Mouse (Mus musculus) kidney, adult 2 months (tissue): ENCODE results near the gene Sult1a1. TPM values are rescaled to one million over a fixed set of nuclear protein-coding genes. Genes with fewer than 3 reads are reported as not detected.
A peak's percentile ranks its signal among the peaks of the same experiment; 100 is the strongest.

Experiments used
- DNase-seq: peaks from one replicate; pipeline ENCODE4 v3.0.0; 2021
- H3K27ac ChIP-seq: fragments of 200-500 bp; 2 replicates; pipeline ENCODE4 v1.5.1; 2012; ENCODE audit warnings: low read depth, low read length, control low read depth, inconsistent platforms; ENCODE audit not compliant: insufficient read depth
- H3K27me3 ChIP-seq: fragments of 200-500 bp; replicated peaks from 2 replicates; pipeline ENCODE4 v1.6.1; 2012; ENCODE audit warnings: mild to moderate bottlenecking, moderate library complexity, low read length, inconsistent platforms; ENCODE audit not compliant: control insufficient read depth, insufficient read depth
- H3K36me3 ChIP-seq: fragments of 200-500 bp; 2 replicates; pipeline ENCODE4 v1.6.1; 2012; ENCODE audit warnings: mild to moderate bottlenecking, moderate library complexity, low read length, inconsistent platforms; ENCODE audit not compliant: control insufficient read depth, insufficient read depth
- H3K4me1 ChIP-seq: fragments of 200-500 bp; 2 replicates; pipeline ENCODE4 v1.6.1; 2011; ENCODE audit warnings: low read length; ENCODE audit not compliant: control insufficient read depth, insufficient read depth
- H3K4me3 ChIP-seq: fragments of 200-500 bp; 2 replicates; pipeline ENCODE4 v1.5.1; 2011; ENCODE audit warnings: mild to moderate bottlenecking, low read depth, low read length, control low read depth; ENCODE audit not compliant: insufficient read depth
- CTCF ChIP-seq: fragments of 200-500 bp; conservative IDR thresholded peaks from 2 replicates; pipeline ENCODE4 v1.5.1; 2011; ENCODE audit warnings: low read depth, mild to moderate bottlenecking, control low read depth, low read length, moderate library complexity, mixed read lengths; ENCODE audit not compliant: insufficient read depth, insufficient read length
- POLR2A ChIP-seq: fragments of 200-500 bp; IDR thresholded peaks from one replicate; pipeline ENCODE4 v1.6.1; 2011; ENCODE audit warnings: low read depth, low read length, control low read depth
- WGBS: fragments of 180-500 bp; shearing (Covaris S2); methylation state at CpG from one replicate; pipeline ENCODE4 v1.1.7; 2018; 5-methylcytosine and 5-hydroxymethylcytosine counted together
- polyA plus RNA-seq: library from polyadenylated mRNA; depleted of rRNA; stranded (reverse); fragments of >200 nt; gene quantifications from 2 replicates; pipeline ENCODE4 v1.2.3, GENCODE M21; 2012; rRNA removed

Sult1a1 gene
- 29.0 and 30.1 TPM in 2 replicates for polyA plus RNA-seq

DNA sequence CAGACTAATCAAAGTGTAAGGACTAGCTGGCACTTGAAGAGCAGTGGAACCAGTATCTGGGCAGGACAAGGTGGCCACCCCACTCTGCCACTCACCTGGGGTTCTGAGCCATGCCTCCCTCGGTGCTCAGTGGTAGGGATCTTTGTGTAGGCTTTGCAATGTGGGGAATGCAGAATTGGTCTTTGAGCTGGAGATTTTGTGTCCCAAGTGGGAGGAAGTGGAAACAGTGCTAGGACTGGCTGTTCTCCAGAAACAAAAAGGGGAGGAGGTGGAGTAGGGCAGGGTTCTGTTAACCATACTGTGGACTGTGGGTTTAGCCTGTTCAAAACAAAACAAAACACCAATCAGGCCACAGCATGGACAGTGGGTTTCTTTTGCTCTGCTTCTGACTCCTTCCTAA lies at the start of gene Sult1a1:
Gene Sult1a1 (minus strand): TSS at position 226 of the 400 bp plus-strand sequence.
- peak within 1 kb of the TSS; percentile 88 for H3K27ac ChIP-seq
- no peak for TF ChIP-seq CTCF
- peak; percentile 15 for TF ChIP-seq POLR2A

DNA sequence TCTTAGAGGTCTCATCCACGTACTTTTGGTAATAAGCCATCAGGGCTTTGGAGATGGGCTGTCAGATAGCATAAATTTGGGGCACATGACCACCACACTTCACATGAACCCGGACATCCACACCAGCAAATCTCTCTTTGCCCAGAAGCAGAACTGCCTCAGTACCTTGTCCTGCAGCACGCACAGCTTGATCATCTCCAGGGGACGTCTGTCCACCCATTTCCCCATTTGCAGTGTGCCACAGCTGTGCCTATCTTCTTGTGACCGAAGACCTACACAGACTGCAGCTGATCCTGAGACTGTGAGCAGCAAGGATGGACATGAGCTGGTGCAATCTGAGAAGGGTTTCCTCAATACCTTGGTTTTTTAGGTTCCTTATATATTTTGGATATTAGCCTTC lies 49.4 kb upstream of the Sult1a1 start:
- Histone ChIP-seq H3K27ac (no peak overlapping the region), H3K36me3 (no peaks in the 10 kb centered on the region), H3K27me3 (no peaks in the 10 kb centered on the region), H3K4me3 (no peak overlapping the region), H3K4me1 (no peaks in the 10 kb centered on the region)
- no peak for DNase-seq
- WGBS, result 76% methylated on average over 5 of the region's 5 CpGs
- no peak for TF ChIP-seq POLR2A
- TF ChIP-seq CTCF, result no peak

More for the DNA sequence above, at the start of gene Sult1a1:
- 3% methylated on average over 1 of the region's 1 CpGs for WGBS
- Histone ChIP-seq H3K4me3 (peak within 1 kb of the TSS; percentile 49), H3K4me1 (peaks cover 17% of the 10 kb centered on the region), H3K36me3 (peaks cover 4% of the 10 kb centered on the region), H3K27me3 (no peaks in the 10 kb centered on the region)
- peak; percentile 90 for DNase-seq

DNA sequence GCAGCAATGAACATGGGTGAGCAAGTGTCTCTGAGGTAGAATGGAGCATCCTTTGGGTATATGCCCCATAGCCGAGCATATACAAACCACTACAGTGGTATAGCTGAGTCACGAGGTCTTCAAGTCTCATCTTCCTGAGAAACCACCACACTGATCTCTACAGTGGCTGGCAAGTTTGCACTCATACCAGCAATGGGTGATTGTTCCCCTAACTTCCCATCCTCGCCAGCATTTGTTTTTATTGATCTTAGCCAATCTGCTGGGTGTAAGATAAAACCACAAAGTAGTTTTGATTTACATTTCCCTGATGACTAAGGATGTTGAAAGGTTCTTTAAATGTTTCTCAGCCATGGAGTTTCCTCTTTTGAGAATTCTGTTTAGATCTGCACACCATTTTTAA lies 48.8 kb upstream of the Sult1a1 start:
- no peak for DNase-seq
- Histone ChIP-seq H3K4me1 (no peaks in the 10 kb centered on the region), H3K36me3 (no peaks in the 10 kb centered on the region), H3K27ac (no peak overlapping the region), H3K27me3 (no peaks in the 10 kb centered on the region), H3K4me3 (no peak overlapping the region)
- 60% methylated on average over 3 of the region's 3 CpGs for WGBS
- no peak for TF ChIP-seq CTCF
- TF ChIP-seq POLR2A, result no peak

DNA sequence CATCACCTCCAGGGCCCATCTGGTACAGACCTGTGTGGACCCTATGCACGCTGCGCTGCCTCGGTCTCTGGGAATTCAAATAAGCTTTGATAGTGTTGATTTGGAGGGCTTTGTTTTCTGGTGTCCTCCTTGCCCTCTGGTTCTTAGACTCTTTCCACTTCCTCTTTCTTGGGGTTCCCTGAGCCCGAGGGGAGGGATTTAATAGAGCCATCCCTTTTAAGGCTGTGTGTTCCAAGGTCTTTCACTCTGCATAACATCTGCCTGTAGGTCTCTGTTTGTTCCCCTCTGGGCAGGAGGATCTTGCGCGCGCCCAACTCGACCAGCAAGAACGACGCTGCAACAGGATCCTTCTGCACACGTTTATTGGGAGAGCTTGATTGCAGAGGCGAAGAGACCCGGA lies 45.4 kb upstream of the Sult1a1 start:
- no peaks in the 10 kb centered on the region for H3K36me3 ChIP-seq
- WGBS, result 89% methylated on average over 13 of the region's 13 CpGs

DNA sequence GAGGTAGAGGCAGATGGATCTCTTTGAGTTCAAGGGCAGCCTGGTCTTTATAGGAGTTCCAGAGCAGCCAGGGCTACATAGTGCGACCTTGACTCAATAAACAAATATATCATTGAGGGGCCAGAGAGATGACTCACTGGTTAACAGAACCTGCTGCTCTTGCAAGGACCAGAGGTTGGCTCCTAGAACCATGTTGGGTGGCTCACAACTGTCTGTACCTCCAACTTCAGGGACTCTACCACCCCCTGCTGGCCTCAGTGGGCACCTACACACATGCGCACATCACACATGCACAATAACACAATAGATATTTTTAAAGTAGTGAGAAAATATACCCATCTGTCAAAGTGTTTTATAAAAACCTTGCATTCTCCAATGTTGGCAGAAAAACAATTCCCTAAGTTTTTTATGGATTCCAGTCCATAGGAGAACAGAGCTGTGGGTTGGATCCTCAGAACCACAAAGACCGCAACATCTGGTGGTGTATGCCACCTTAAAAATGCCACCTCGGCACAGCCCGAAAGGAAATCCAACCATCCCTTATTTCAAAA lies 42.6 kb upstream of the Sult1a1 start:
- no peak for DNase-seq
- Histone ChIP-seq H3K4me1 (no peaks in the 10 kb centered on the region), H3K27me3 (no peaks in the 10 kb centered on the region), H3K36me3 (no peaks in the 10 kb centered on the region), H3K4me3 (no peak overlapping the region), H3K27ac (no peak overlapping the region)
- WGBS, result 93% methylated on average over 5 of the region's 5 CpGs
- TF ChIP-seq POLR2A (no peak), CTCF (0 out of 2 replicates have a peak, but pooled peaks have one; percentile 21)

More for the DNA sequence above, 45.4 kb upstream of the Sult1a1 start:
- no peak for TF ChIP-seq CTCF
- TF ChIP-seq POLR2A, result no peak
- no peak overlapping the region for H3K27ac ChIP-seq
- no peak for DNase-seq
- no peaks in the 10 kb centered on the region for H3K4me1 ChIP-seq
- H3K27me3 ChIP-seq, result no peaks in the 10 kb centered on the region
- no peak overlapping the region for H3K4me3 ChIP-seq

DNA sequence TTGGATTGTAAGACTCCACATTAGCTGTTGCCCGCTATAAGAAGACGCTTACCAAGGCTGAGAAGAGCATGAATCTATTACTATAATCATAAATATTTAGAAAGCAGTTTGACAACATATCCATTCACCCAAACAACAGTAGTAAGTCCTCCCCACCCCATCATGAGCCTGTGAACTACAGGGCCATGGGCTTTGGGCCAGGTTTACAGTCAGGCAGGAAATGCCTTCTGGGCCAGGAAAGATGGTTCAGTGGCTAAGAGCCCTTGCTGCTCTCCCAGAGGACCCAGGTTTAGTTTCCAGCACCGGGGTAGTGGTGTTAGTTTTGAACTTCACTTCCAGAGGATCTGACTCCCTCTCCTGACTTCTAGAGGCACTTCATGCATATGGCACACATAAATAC lies 41.3 kb upstream of the Sult1a1 start:
- Histone ChIP-seq H3K27me3 (no peaks in the 10 kb centered on the region), H3K36me3 (no peaks in the 10 kb centered on the region), H3K27ac (no peak overlapping the region), H3K4me3 (no peak overlapping the region), H3K4me1 (no peaks in the 10 kb centered on the region)
- 80% methylated on average over 3 of the region's 3 CpGs for WGBS
- TF ChIP-seq POLR2A (no peak), CTCF (no peak)
- DNase-seq, result no peak

DNA sequence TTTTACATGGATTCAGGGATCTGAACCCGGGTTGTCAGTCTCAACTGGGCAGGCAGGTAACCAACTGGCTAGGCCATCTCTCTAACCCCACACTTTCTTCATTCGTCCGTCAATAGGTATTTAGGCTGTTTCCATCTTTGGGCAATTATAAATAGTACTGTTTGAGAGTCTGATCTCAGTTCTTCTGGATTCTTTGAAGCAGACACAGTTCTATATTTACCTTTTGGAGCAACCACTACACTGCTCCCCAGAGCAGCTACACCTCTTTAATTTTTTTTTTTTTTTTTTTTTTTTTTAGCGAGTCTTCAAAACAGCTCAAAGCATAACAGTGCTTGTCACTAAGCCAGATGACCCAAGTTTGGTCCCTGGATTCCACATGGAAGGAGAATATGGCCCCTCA lies 39.4 kb upstream of the Sult1a1 start:
- Histone ChIP-seq H3K27me3 (no peaks in the 10 kb centered on the region), H3K4me3 (no peak overlapping the region), H3K4me1 (no peaks in the 10 kb centered on the region), H3K36me3 (no peaks in the 10 kb centered on the region), H3K27ac (no peak overlapping the region)
- DNase-seq, result no peak
- TF ChIP-seq CTCF (no peak), POLR2A (no peak)
- 87% methylated on average over 4 of the region's 4 CpGs for WGBS
